Mouse (Mus musculus): ENCODE measurements around the gene Phf2.

DNA sequence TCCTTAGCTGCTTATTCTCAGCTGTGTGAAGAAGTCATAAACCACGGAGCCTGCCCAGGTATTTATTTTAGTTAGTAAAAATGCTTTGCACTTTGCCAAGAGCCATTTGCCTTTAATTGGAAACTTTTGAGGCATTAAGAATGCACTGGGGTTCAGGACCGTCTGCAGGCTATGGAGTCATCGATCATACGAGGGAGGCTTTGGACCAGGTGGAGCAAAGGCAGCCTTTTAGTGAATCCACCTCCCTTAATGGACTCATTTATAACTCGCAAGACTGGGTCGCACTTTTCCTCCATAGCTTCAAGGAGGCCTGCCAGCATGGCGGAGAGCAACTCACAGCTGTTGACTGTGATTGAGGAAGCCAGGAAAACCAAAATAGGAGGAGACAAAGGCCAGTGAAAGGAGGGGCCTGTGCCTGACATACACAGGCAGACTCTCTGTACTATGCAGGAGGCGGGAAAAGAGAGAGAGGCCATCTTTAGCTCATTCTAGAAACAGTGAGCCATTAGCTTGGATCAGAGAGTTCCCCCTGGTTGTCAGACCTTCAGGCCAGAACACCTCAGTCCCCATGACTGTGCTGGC, 110.0 kb downstream of the Phf2 start:
- TF ChIP-seq GATA1 (IDR thresholded peaks at IDR 0.05; ENCODE audit: borderline replicate concordance, low read length), result no peak
- no peak for TF ChIP-seq FLI1 (IDR thresholded peaks at IDR 0.05; ENCODE audit: low read length)

Measured in megakaryocyte, embryonic 14.5 days (primary cell).